Mouse (Mus musculus) lung, postnatal 4 days (tissue): ENCODE results near the gene Rnf224.
A peak's percentile ranks its signal among the peaks of the same experiment; 100 is the strongest.
"Not testable (repeated sequence)": the region's sequence is repeated elsewhere in the genome, so short reads cannot be mapped to it uniquely, and the experiment has no call there.

Experiments
- DNase-seq, 2 experiments: peaks; one replicate each; pipeline ENCODE4 v3.0.0; 2021

The Rnf224 gene

GRCm38 (mm10) chr2:25236614-25237013 lies at the start of gene Rnf224:
Gene Rnf224 (minus strand): TSS chr2:25236787.
- DNase-seq: no peak

DNA sequence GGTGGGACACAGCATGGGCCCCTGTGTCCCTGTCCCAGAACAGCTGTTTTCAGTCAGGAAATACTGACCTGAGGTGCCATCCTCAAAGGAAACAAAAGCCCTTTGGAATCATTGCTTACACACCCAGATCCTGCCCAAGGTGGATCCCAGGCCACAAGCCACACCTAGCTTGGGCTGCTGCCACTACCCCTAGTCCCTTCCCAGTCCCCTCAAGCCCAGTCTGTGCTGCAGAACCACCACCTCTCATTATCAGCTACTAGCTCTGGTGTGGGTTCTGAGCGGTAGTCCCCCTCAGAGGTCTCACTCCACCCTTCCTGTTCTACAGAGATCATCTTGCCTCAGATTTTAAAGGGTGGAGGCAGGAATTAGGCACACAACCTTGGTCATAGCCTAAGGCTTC lies 49.7 kb upstream of the Rnf224 start:
- DNase-seq: no peak

- no peak for DNase-seq
These were observed 49.0 kb upstream of the Rnf224 start for GRCm38 (mm10) chr2:25285551-25285950.

DNA sequence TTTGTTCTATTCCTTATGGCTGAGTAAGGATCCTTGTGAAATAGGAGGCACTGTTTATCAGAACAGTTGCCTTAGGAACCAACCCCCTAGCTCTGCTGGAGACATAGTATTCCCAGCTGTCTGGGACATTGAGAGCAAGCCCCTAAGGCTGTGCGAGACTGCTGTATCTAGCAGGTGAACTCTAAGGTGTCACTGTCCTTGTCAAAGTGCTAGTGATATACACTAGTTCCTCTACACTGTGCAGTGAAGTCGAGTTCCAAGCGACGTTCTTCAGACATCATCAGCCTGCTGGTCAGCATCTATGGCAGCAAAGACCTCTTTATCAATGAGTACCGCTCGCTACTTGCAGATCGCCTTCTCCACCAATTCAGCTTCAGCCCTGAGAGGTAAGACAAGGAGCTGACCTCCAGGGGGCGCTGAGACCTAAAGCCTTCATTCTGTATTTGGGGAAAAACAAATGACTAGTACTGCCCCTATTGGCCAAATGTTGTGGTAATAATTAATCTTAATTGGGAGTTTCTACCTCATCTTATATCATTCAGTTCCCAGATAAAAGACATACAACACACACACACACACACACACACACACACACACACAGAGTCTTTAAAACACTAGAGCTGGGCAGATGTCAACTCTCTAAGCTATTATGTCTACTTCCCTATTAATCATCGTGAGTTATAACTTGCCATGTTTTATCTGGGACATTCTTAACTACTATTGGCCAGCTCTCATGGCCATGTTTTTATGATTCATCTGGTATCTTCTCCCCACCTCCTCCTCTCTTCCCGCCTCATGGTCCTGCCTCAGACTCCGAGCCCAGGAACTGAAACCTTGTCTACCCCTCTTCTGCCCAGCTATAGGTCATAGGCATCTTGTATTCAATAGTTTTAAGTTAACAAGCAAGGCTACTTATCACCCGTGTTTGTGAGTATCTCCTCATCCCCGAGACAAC lies 42.6 kb upstream of the Rnf224 start:
- DNase-seq: peak; percentile 79 to 87

DNA sequence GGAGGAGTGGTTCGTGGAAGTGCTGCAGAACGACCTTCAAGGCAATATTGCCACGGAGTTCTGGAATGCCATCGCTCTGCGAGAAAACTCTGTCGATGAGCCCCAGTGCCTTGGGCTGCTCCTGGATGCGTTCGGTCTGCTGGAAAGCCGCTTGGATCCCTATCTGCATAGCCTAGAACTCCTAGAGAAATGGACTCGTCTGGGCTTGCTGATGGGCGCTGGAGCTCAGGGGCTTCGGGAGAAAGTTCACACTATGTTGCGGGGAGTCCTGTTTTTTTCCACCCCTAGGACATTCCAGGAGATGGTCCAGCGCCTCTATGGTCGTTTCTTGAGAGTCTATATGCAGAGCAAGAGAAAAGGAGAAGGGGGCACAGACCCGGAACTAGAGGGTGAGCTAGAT lies 36.4 kb upstream of the Rnf224 start:
- no peak for DNase-seq

GRCm38 (mm10) chr2:25272515-25272914 lies 35.9 kb upstream of the Rnf224 start:
- no peak for DNase-seq

GRCm38 (mm10) chr2:25271827-25272511 lies 35.4 kb upstream of the Rnf224 start, which contains the start of the genes Ssna1 and Anapc2:
Gene Ssna1 (minus strand): TSS chr2:25272438.
Gene Anapc2 (plus strand): TSS chr2:25272478.
- DNase-seq: peak; percentile 98 to 99

DNA sequence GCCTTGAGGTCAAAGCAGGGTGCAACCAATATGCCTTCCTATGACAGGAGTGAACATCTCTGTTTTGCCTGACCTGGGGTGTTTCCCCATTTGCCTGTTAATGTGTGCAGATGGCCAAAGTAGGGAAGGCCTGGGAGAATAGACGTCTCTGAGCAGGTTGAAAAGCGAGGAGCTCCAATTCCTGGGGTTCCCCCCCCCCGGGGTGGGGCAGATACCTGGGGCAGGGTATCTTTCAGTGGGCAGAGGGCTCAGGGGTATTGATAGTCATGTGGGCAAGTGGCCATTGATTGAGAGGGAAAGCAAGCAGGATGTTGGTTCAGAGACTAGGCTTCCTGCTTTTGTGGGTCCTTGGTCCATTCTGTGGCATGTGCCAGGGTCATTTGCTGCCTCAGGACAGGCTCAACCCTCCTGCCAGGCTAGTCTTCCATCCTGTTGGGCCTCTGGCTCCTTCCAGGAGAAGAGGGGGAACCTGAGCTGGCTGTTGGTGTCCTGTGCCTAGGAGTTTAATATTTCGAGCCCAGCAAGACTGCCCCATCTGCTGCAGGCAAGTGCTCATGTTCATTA lies 31.2 kb upstream of the Rnf224 start:
- no peak for DNase-seq

DNA sequence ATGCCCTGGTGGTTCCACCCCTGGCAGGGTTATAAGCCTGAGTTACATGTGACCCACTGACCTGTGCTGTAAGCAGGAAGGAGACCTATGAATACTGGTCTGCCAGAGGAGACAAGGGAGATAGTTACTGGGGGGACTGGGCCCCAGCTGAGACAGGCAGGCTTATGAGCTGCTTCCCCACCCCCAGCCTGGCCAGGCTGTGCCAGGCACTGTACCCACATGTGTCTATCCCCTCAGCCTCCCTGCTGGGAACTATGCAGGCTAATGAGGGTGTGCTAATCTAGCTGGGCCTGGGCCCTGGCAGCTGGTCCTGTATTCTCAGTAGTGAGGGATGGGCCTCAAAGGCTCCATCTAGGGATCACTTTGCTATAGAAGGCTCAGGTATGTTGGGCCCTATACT lies 30.7 kb upstream of the Rnf224 start:
- DNase-seq: no peak

DNA sequence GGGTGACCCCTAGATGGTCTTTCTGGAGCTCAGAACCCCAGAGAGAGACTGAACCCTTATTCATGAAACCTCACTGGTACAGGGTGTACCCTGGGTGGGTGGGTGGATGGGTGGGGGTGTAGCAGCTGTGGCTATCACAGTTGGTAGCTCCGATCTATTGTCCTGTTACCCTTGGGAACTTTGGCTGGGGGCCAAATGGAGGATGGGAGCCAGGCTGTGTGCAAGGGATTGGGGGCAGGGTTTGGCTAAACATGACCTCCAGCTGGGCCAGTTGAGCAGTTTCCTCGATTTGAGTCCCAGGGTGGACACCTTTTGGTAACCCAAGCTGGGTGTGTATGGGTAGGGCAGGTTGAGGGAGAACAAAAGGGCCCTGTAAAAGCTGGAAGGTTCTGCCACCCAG lies 30.1 kb upstream of the Rnf224 start:
- peak in 1 of 2 experiments; percentile 37 for DNase-seq

DNA sequence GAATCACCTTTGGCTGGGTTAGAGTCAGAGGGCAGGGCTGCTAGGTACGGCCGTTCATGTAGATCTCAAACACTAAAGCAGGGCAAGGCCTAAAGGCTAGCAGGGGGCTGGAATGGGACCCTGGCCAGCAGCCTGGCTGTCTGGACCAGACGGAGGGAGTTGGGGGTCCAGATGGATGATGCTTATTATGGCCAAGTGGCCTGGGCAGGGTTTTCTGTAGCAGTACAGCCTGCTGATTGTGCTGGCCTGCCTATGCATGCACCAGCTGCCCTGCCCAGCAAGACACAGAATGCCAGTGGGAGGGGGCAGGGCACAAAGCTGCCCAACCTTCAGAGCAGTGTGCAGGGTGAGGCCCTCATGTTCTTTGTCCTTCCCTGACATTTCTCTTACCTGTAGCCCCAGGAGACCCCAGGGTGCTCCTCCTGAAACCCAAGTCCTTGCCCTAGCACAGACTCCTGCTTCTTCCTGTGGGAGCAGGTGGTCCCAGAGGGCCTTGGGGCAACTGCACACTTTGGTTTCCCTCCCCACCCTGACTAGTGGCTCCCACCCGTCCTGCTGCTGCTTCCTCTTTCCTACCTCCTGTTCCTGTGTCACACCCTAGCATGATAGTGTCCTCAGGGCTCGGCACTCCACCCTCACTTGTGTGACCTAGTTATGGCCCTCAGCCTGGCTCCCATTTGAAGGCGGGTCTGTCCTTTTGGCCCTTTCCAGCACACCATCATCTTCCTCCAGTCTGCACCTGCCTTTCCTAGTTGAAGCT lies 29.5 kb upstream of the Rnf224 start:
- peak in 1 of 2 experiments; percentile 26 for DNase-seq

- DNase-seq: no peak
These were observed 28.3 kb upstream of the Rnf224 start for GRCm38 (mm10) chr2:25264851-25265250.

DNA sequence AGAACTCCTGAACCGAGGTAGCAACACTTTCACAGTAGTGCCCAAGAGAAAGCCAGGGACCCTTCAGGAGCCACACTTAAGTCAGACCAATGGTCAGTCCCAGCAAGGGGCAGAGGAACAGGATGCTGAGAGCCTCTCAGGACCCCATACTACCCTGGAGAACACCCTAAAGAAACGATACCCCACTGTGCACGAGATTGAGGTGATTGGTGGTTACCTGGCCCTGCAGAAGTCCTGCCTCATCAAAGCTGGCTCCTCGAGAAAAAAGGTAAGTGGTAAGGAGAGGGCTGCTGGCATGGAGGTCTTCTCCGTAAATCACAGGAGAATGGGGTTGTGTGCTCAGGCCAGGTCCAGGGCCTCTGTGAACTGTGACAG lies 27.7 kb upstream of the Rnf224 start:
- DNase-seq: no peak

DNA sequence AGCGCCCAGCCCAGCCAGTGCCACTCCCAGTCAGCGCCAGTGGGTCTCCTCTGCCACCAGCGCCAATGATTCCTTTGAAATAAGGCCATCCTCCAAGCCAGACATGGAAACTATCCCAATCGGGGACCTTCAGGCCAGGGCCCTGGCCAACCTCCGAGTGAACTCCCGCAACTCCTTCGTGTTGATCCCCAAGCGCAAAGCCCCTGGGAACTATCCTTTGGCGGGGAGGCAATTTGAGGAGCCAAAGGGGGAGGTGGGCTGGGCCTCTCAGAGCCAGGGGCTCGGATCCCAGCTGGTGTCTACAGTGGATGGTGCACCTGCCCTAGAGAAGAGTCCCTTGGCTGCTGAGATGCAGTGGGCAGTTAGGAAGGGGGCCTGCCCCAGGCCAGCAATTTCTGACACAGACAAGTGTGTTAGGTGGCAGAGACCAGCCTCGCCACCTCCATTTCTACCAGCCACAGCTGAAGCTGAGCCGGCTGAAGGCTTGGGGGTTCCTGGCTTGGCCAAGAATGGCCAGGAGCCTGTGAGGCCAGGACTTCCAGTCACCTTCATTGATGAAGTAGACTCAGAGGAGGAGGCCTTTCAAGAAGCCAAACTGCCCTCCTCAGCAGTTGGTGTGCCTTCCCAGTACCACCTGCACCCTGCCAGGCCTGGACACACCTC lies 27.2 kb upstream of the Rnf224 start:
- no peak for DNase-seq

DNA sequence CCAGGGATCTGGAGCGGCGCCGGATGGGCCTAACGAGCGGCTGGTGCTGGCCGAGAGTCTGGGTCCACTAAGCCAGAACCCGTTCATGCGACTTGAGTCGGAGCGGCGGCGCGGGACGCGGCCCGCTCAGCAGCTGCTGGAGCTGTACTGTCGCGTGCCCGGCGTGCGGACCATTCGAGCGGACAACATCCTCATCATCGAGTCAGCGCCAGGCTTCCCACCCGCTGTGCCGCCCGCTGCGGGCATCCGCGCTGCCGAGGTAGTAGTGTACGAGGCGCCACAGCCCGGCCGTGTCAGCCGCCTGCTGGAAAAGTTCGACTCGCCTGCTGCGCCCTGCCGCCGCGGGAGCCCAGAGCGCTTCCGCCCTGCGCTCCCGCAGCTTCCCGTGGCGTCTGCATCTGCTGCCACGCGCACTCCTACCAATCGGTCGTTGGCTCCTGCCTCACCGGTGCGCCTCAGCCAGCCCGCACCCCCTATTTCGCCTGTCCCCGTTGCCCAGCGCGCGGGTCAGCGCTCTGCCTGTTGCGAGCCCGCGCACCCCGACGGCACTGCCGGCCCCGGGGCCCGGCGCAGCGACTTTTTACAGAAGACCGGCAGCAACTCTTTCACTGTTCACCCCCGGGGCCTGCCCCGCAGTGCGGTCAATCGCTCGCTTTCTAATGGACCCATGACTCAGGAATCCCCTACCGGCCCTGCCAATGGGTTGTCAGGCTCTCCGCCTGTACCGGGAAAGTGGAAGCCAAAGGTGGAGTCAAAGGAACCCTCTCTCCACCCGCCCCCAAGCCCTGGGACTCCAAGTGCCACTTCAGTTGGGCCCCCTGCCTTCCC lies 26.4 kb upstream of the Rnf224 start:
- peak; percentile 50 to 53 for DNase-seq

GRCm38 (mm10) chr2:25262291-25262767 lies 25.7 kb upstream of the Rnf224 start, which contains the start of gene Tprn:
Gene Tprn (plus strand): TSS chr2:25262618.
- DNase-seq: peak; percentile 94 to 97

DNA sequence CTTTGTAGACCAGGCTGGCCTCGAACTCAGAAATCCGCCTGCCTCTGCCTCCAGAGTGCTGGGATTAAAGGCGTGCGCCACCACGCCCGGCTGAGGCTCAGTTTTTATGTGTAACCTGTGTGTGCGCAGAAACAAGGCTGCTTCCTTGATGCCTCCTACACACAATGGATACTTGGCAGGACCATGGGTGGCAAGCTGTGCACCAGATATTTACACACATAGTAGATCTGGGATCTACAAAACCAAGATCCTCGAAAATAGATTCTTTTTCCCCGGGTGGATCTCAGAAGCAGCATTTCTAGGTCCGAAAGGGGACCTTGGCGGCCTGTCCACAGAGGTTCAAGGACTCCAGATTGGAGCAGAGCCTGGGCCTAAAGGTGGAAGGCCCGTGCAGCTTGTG lies 25.3 kb upstream of the Rnf224 start:
- DNase-seq: no peak

- no peak for DNase-seq
These were observed 22.3 kb upstream of the Rnf224 start for GRCm38 (mm10) chr2:25258887-25259286.

DNA sequence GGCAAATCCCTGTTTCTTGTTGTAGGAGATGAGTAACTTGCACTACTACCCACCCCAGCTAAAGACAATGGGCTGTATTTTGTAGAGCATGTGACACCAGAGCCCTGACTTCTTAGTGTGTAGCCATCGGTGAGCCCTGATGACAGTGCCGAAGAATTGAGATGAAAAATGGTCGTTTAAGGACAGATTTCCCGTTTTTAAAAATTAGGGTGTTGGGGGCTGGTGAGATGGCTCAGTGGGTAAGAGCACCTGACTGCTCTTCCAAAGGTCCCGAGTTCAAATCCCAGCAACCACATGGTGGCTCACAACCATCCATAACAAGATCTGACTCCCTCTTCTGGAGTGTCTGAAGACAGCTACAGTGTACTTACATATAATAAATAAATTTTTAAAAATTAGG lies 20.7 kb upstream of the Rnf224 start:
- DNase-seq: not testable (repeated sequence)

- peak in 1 of 2 experiments; percentile 75 for DNase-seq
These were observed 20.0 kb upstream of the Rnf224 start for GRCm38 (mm10) chr2:25256443-25257109.
